Mouse (Mus musculus) kidney, embryonic 15.5 days (tissue): ENCODE results near the gene Ccdc137. TPM values are rescaled to one million over a fixed set of nuclear protein-coding genes. Genes with fewer than 3 reads are reported as not detected.

Experiments
- ATAC-seq: fragments of 200-750 bp; cut with Nextera tagmentation; replicated peaks from 2 replicates; pipeline ENCODE4 v1.8.0; 2017; ENCODE audit warnings: moderate TSS enrichment; ENCODE audit not compliant: low FRiP score
- H3K27ac ChIP-seq: fragments of 300-500 bp; sonication (generic); 2 replicates; pipeline ENCODE4 v1.5.1; 2015; ENCODE audit warnings: mild to moderate bottlenecking, inconsistent platforms
- H3K27me3 ChIP-seq: fragments of 300-500 bp; sonication (generic); 2 replicates; pipeline ENCODE4 v1.6.1; 2015; ENCODE audit warnings: inconsistent platforms
- H3K36me3 ChIP-seq: fragments of 300-500 bp; sonication (generic); 2 replicates; pipeline ENCODE4 v1.6.1; 2015; ENCODE audit warnings: inconsistent platforms
- H3K4me1 ChIP-seq: fragments of 300-500 bp; sonication (generic); 2 replicates; pipeline ENCODE4 v1.6.1; 2015; ENCODE audit warnings: inconsistent platforms
- H3K4me2 ChIP-seq: fragments of 300-500 bp; sonication (generic); 2 replicates; pipeline ENCODE4 v1.6.1; 2015; ENCODE audit warnings: moderate library complexity, mild to moderate bottlenecking, inconsistent platforms
- H3K4me3 ChIP-seq: fragments of 300-500 bp; sonication (generic); replicated peaks from 2 replicates; pipeline ENCODE4 v1.5.1; 2015; ENCODE audit warnings: mild to moderate bottlenecking, inconsistent platforms
- H3K9ac ChIP-seq: fragments of 300-500 bp; sonication (generic); 2 replicates; pipeline ENCODE4 v1.6.1; 2015; ENCODE audit warnings: mild to moderate bottlenecking, inconsistent platforms
- H3K9me3 ChIP-seq: fragments of 300-500 bp; sonication (generic); replicated peaks from 2 replicates; pipeline ENCODE4 v1.6.1; 2016; ENCODE audit warnings: inconsistent platforms
- WGBS: fragments of 180-500 bp; shearing (Covaris S2); methylation state at CpG from one replicate; pipeline ENCODE4 v1.1.7; 2015; ENCODE audit warnings: mixed read lengths; 5-methylcytosine and 5-hydroxymethylcytosine counted together
- polyA plus RNA-seq: library from polyadenylated mRNA; unstranded; fragments of >200 nt; fragmentation: Nextera tagmentation; extraction: Ambion mirVana; gene quantifications from 2 replicates; pipeline ENCODE4 v1.2.1, GENCODE M21; 2015

Ccdc137 gene
- polyA plus RNA-seq, 1 experiment from 2014 or later, result 41.9 TPM

GRCm38 (mm10) chr11:120465521-120465920 lies 7.6 kb downstream of the Ccdc137 start:
- peaks cover 26% of the 10 kb centered on the region for H3K4me1 ChIP-seq
- peaks cover 69% of the 10 kb centered on the region for H3K36me3 ChIP-seq
- H3K27ac ChIP-seq, result no peak overlapping the region
- H3K4me3 ChIP-seq, result 0 out of 2 replicates have a peak overlapping the region, but pooled peaks have one; percentile 100
- no peaks in the 10 kb centered on the region for H3K9me3 ChIP-seq
- ATAC-seq, result no peak
- H3K27me3 ChIP-seq, result no peaks in the 10 kb centered on the region
- 80% methylated on average over 4 of the region's 4 CpGs for WGBS
- peak overlapping the region; percentile 85 for H3K4me2 ChIP-seq
- H3K9ac ChIP-seq, result no peak overlapping the region

- Histone ChIP-seq H3K36me3 (peaks cover 69% of the 10 kb centered on the region), H3K4me3 (peak within 1 kb of the TSS; percentile 100), H3K4me2 (peak within 1 kb of the TSS; percentile 85), H3K9me3 (no peaks in the 10 kb centered on the region), H3K27ac (peak within 1 kb of the TSS; percentile 82), H3K4me1 (peaks cover 26% of the 10 kb centered on the region), H3K27me3 (no peaks in the 10 kb centered on the region), H3K9ac (peak within 1 kb of the TSS; percentile 95)
- WGBS, result under 1% methylated on average over 54 of the region's 54 CpGs
- peak; percentile 100 for ATAC-seq
Measured at GRCm38 (mm10) chr11:120467051-120467735, 9.3 kb downstream of the Ccdc137 start, which contains the start of gene Arl16. Arl16 (minus strand) TSS chr11:120467607.

GRCm38 (mm10) chr11:120467736-120468092 lies 9.8 kb downstream of the Ccdc137 start:
- H3K27me3 ChIP-seq, result no peaks in the 10 kb centered on the region
- H3K9ac ChIP-seq, result peak overlapping the region; percentile 95
- 1% methylated on average over 33 of the region's 33 CpGs for WGBS
- peak overlapping the region; percentile 100 for H3K4me3 ChIP-seq
- H3K27ac ChIP-seq, result peak overlapping the region; percentile 60; the same call in 1 of the 2 replicates
- H3K4me2 ChIP-seq, result peak overlapping the region; percentile 85
- H3K9me3 ChIP-seq, result no peaks in the 10 kb centered on the region
- no peak for ATAC-seq
- peaks cover 69% of the 10 kb centered on the region for H3K36me3 ChIP-seq
- H3K4me1 ChIP-seq, result peaks cover 26% of the 10 kb centered on the region

GRCm38 (mm10) chr11:120472052-120472451 lies 14.1 kb downstream of the Ccdc137 start:
- H3K4me1 ChIP-seq, result peaks cover 10% of the 10 kb centered on the region
- no peak overlapping the region for H3K4me2 ChIP-seq
- H3K27me3 ChIP-seq, result no peaks in the 10 kb centered on the region
- H3K27ac ChIP-seq, result no peak overlapping the region
- H3K9ac ChIP-seq, result no peak overlapping the region
- no peaks in the 10 kb centered on the region for H3K9me3 ChIP-seq
- H3K4me3 ChIP-seq, result no peak overlapping the region
- no peak for ATAC-seq
- WGBS, result 96% methylated on average over 6 of the region's 6 CpGs
- H3K36me3 ChIP-seq, result peaks cover 78% of the 10 kb centered on the region

GRCm38 (mm10) chr11:120483448-120483934 lies 25.6 kb downstream of the Ccdc137 start:
- peak overlapping the region; percentile 93 for H3K9ac ChIP-seq
- peak overlapping the region; percentile 70 for H3K4me2 ChIP-seq
- no peak for ATAC-seq
- H3K27ac ChIP-seq, result peak overlapping the region; percentile 87
- H3K4me1 ChIP-seq, result peaks cover 26% of the 10 kb centered on the region
- H3K4me3 ChIP-seq, result peak overlapping the region; percentile 99; the same call in 1 of the 2 replicates
- WGBS, result 89% methylated on average over 7 of the region's 7 CpGs
- H3K36me3 ChIP-seq, result peaks cover 80% of the 10 kb centered on the region
- no peaks in the 10 kb centered on the region for H3K9me3 ChIP-seq
- H3K27me3 ChIP-seq, result no peaks in the 10 kb centered on the region

GRCm38 (mm10) chr11:120484265-120484981 lies 26.5 kb downstream of the Ccdc137 start, which contains the start of gene Mrpl12:
Mrpl12 (plus strand) TSS chr11:120484613.
- Histone ChIP-seq H3K4me1 (peaks cover 36% of the 10 kb centered on the region), H3K27ac (peak within 1 kb of the TSS; percentile 87), H3K4me3 (peak within 1 kb of the TSS; percentile 99), H3K36me3 (peaks cover 78% of the 10 kb centered on the region), H3K4me2 (peak within 1 kb of the TSS; percentile 70), H3K27me3 (no peaks in the 10 kb centered on the region), H3K9ac (peak within 1 kb of the TSS; percentile 93), H3K9me3 (no peaks in the 10 kb centered on the region)
- WGBS, result under 1% methylated on average over 60 of the region's 60 CpGs
- ATAC-seq, result peak; percentile 94

GRCm38 (mm10) chr11:120485251-120485650 lies 27.3 kb downstream of the Ccdc137 start:
- peak overlapping the region; percentile 93 for H3K9ac ChIP-seq
- no peak for ATAC-seq
- 7% methylated on average over 10 of the region's 10 CpGs for WGBS
- H3K9me3 ChIP-seq, result no peaks in the 10 kb centered on the region
- H3K4me1 ChIP-seq, result peaks cover 44% of the 10 kb centered on the region
- H3K27ac ChIP-seq, result peak overlapping the region; percentile 87
- peak overlapping the region; percentile 70 for H3K4me2 ChIP-seq
- peaks cover 76% of the 10 kb centered on the region for H3K36me3 ChIP-seq
- peak overlapping the region; percentile 99 for H3K4me3 ChIP-seq
- no peaks in the 10 kb centered on the region for H3K27me3 ChIP-seq

GRCm38 (mm10) chr11:120488516-120488915 lies 30.6 kb downstream of the Ccdc137 start:
- 75% methylated on average over 4 of the region's 4 CpGs for WGBS
- H3K36me3 ChIP-seq, result peaks cover 44% of the 10 kb centered on the region
- no peaks in the 10 kb centered on the region for H3K27me3 ChIP-seq
- H3K4me3 ChIP-seq, result no peak overlapping the region
- no peak overlapping the region for H3K4me2 ChIP-seq
- no peak for ATAC-seq
- H3K9ac ChIP-seq, result no peak overlapping the region
- H3K9me3 ChIP-seq, result no peaks in the 10 kb centered on the region
- H3K4me1 ChIP-seq, result peaks cover 68% of the 10 kb centered on the region
- H3K27ac ChIP-seq, result peak overlapping the region; percentile 63; the same call in 1 of the 2 replicates

- H3K9me3 ChIP-seq, result no peaks in the 10 kb centered on the region
- H3K4me1 ChIP-seq, result peaks cover 68% of the 10 kb centered on the region
- 51% methylated on average over 4 of the region's 4 CpGs for WGBS
- ATAC-seq, result peak; percentile 58
- H3K4me3 ChIP-seq, result no peak overlapping the region
- no peak overlapping the region for H3K4me2 ChIP-seq
- H3K27me3 ChIP-seq, result no peaks in the 10 kb centered on the region
- H3K9ac ChIP-seq, result no peak overlapping the region
- H3K36me3 ChIP-seq, result peaks cover 44% of the 10 kb centered on the region
- H3K27ac ChIP-seq, result peak overlapping the region; percentile 89
Measured at GRCm38 (mm10) chr11:120489054-120489761, 31.3 kb downstream of the Ccdc137 start.

- no peak for ATAC-seq
- H3K4me1 ChIP-seq, result peaks cover 64% of the 10 kb centered on the region
- peaks cover 57% of the 10 kb centered on the region for H3K36me3 ChIP-seq
- no peaks in the 10 kb centered on the region for H3K27me3 ChIP-seq
- peak overlapping the region; percentile 78 for H3K4me2 ChIP-seq
- peak overlapping the region; percentile 89 for H3K27ac ChIP-seq
- H3K9me3 ChIP-seq, result no peaks in the 10 kb centered on the region
- H3K9ac ChIP-seq, result peak overlapping the region; percentile 75; the same call in 1 of the 2 replicates
- H3K4me3 ChIP-seq, result peak overlapping the region; percentile 82; the same call in 1 of the 2 replicates
- WGBS, result 46% methylated on average over 4 of the region's 4 CpGs
Measured at GRCm38 (mm10) chr11:120490291-120491046, 32.6 kb downstream of the Ccdc137 start.
